Mouse (Mus musculus): Measurements from ENCODE around the gene Hist1h3g.
"Not testable (repeated sequence)": the region's sequence is repeated elsewhere in the genome, so short reads cannot be mapped to it uniquely, and the experiment has no call there.

Hist1h3g gene

GRCm38 (mm10) chr13:23535137-23536075, at the start of gene Hist1h3g:
Gene Hist1h3g, plus strand, starts transcription at chr13:23535422.
- in situ Hi-C loops (cut with MboI; ENCODE audit: low sequenced_read_pairs), result not testable (repeated sequence)

GRCm38 (mm10) chr13:23488400-23489322, 46.6 kb upstream of the Hist1h3g start, which contains the start of gene Btn2a2:
Gene Btn2a2, minus strand, starts transcription at chr13:23488857.
- in situ Hi-C loops (cut with MboI; ENCODE audit: low sequenced_read_pairs), result no loop called here

GRCm38 (mm10) chr13:23490863-23491262, 44.4 kb upstream of the Hist1h3g start:
- in situ Hi-C loops (cut with MboI; ENCODE audit: low sequenced_read_pairs), result no loop called here

- in situ Hi-C loops (cut with MboI; ENCODE audit: low sequenced_read_pairs), result no loop called here
Observed at GRCm38 (mm10) chr13:23491263-23491662, 44.0 kb upstream of the Hist1h3g start.

GRCm38 (mm10) chr13:23491990-23492389, 43.2 kb upstream of the Hist1h3g start:
- in situ Hi-C loops (cut with MboI; ENCODE audit: low sequenced_read_pairs), result no loop called here

GRCm38 (mm10) chr13:23495526-23495925, 39.7 kb upstream of the Hist1h3g start:
- in situ Hi-C loops (cut with MboI; ENCODE audit: low sequenced_read_pairs), result no loop called here

- in situ Hi-C loops (cut with MboI; ENCODE audit: low sequenced_read_pairs), result no loop called here
Observed at GRCm38 (mm10) chr13:23497656-23498321, 37.4 kb upstream of the Hist1h3g start.

GRCm38 (mm10) chr13:23498653-23499052, 36.6 kb upstream of the Hist1h3g start:
- in situ Hi-C loops (cut with MboI; ENCODE audit: low sequenced_read_pairs), result no loop called here

GRCm38 (mm10) chr13:23499943-23500342, 35.3 kb upstream of the Hist1h3g start:
- in situ Hi-C loops (cut with MboI; ENCODE audit: low sequenced_read_pairs), result loop anchor here (10.0 to 25.0 kb wide), 2 partner anchors 195 to 1563 kb away; partner anchors contain the start of gene Zfp184

GRCm38 (mm10) chr13:23500424-23501200, 34.6 kb upstream of the Hist1h3g start:
- in situ Hi-C loops (cut with MboI; ENCODE audit: low sequenced_read_pairs), result loop anchor here (10.0 to 25.0 kb wide), 2 partner anchors 196 to 1563 kb away; partner anchors contain the start of gene Zfp184

GRCm38 (mm10) chr13:23501511-23501910, 33.7 kb upstream of the Hist1h3g start:
- in situ Hi-C loops (cut with MboI; ENCODE audit: low sequenced_read_pairs), result loop anchor here (10.0 to 25.0 kb wide), 2 partner anchors 197 to 1564 kb away; partner anchors contain the start of gene Zfp184

GRCm38 (mm10) chr13:23502031-23502567, 33.1 kb upstream of the Hist1h3g start:
- in situ Hi-C loops (cut with MboI; ENCODE audit: low sequenced_read_pairs), result loop anchor here (10.0 to 25.0 kb wide), 2 partner anchors 197 to 1565 kb away; partner anchors contain the start of gene Zfp184

- in situ Hi-C loops (cut with MboI; ENCODE audit: low sequenced_read_pairs), result loop anchor here (10.0 to 25.0 kb wide), 2 partner anchors 198 to 1566 kb away; partner anchors contain the start of gene Zfp184
Observed at GRCm38 (mm10) chr13:23502916-23503315, 32.3 kb upstream of the Hist1h3g start.

GRCm38 (mm10) chr13:23503797-23504196, 31.4 kb upstream of the Hist1h3g start:
- in situ Hi-C loops (cut with MboI; ENCODE audit: low sequenced_read_pairs), result loop anchor here (10.0 to 25.0 kb wide), 2 partner anchors 199 to 1566 kb away; partner anchors contain the start of gene Zfp184

- in situ Hi-C loops (cut with MboI; ENCODE audit: low sequenced_read_pairs), result loop anchor here (10.0 to 25.0 kb wide), 2 partner anchors 201 to 1569 kb away; partner anchors contain the start of gene Zfp184
Observed at GRCm38 (mm10) chr13:23505662-23506345, 29.4 kb upstream of the Hist1h3g start.

- in situ Hi-C loops (cut with MboI; ENCODE audit: low sequenced_read_pairs), result loop anchor here (10.0 to 25.0 kb wide), 2 partner anchors 202 to 1569 kb away; partner anchors contain the start of gene Zfp184
Observed at GRCm38 (mm10) chr13:23506351-23506750, 28.9 kb upstream of the Hist1h3g start.

GRCm38 (mm10) chr13:23506819-23507515, 28.3 kb upstream of the Hist1h3g start:
- in situ Hi-C loops (cut with MboI; ENCODE audit: low sequenced_read_pairs), result loop anchor here (10.0 to 25.0 kb wide), 2 partner anchors 202 to 1570 kb away; partner anchors contain the start of gene Zfp184
